Mouse (Mus musculus): ENCODE measurements around the gene Uaca.

GRCm38 (mm10) chr9:60787517-60788110 is 6.7 kb upstream of the Uaca start:
- TF ChIP-seq CTCF (IDR thresholded peaks at IDR 0.05; ENCODE audit: extremely low read depth, insufficient read depth, insufficient read length, insufficient replicate concordance) (no peak), POLR2A (IDR thresholded peaks at IDR 0.05; ENCODE audit: low read depth, low read length) (no peak)
